Mouse (Mus musculus) midbrain, embryonic 15.5 days (tissue): ENCODE data around the gene Prkar1b. TPM values are rescaled to one million over a fixed set of nuclear protein-coding genes. Genes with fewer than 3 reads are reported as not detected.
A peak's percentile ranks its signal among the peaks of the same experiment; 100 is the strongest.

Experiments
- ATAC-seq: fragments of 200-750 bp; cut with Nextera tagmentation; replicated peaks from 2 replicates; pipeline ENCODE4 v1.8.0; 2017; ENCODE audit warnings: moderate TSS enrichment
- H3K27ac ChIP-seq: fragments of 300-500 bp; sonication (generic); 2 replicates; pipeline ENCODE4 v1.5.1; 2015; ENCODE audit warnings: mild to moderate bottlenecking, inconsistent platforms
- H3K27me3 ChIP-seq: fragments of 300-500 bp; sonication (generic); replicated peaks from 2 replicates; pipeline ENCODE4 v1.6.1; 2015; ENCODE audit warnings: inconsistent platforms
- H3K36me3 ChIP-seq: fragments of 300-500 bp; sonication (generic); replicated peaks from 2 replicates; pipeline ENCODE4 v1.6.1; 2015; ENCODE audit warnings: inconsistent platforms
- H3K4me1 ChIP-seq: fragments of 300-500 bp; sonication (generic); 2 replicates; pipeline ENCODE4 v1.6.1; 2015; ENCODE audit warnings: inconsistent platforms
- H3K4me2 ChIP-seq: fragments of 300-500 bp; sonication (generic); 2 replicates; pipeline ENCODE4 v1.6.1; 2015; ENCODE audit warnings: inconsistent platforms, mild to moderate bottlenecking, moderate library complexity
- H3K4me3 ChIP-seq: fragments of 300-500 bp; sonication (generic); 2 replicates; pipeline ENCODE4 v1.5.1; 2015; ENCODE audit warnings: mild to moderate bottlenecking, inconsistent platforms
- H3K9ac ChIP-seq: fragments of 300-500 bp; sonication (generic); 2 replicates; pipeline ENCODE4 v1.6.1; 2015; ENCODE audit warnings: mild to moderate bottlenecking, inconsistent platforms
- H3K9me3 ChIP-seq: fragments of 300-500 bp; sonication (generic); 2 replicates; pipeline ENCODE4 v1.6.1; 2016; ENCODE audit warnings: inconsistent platforms
- WGBS: fragments of 180-500 bp; shearing (Covaris S2); methylation state at CpG from one replicate; pipeline ENCODE4 v1.1.7; 2015; ENCODE audit warnings: mixed read lengths; 5-methylcytosine and 5-hydroxymethylcytosine counted together
- polyA plus RNA-seq: library from polyadenylated mRNA; unstranded; fragments of >200 nt; fragmentation: Nextera tagmentation; extraction: Ambion mirVana; gene quantifications from 2 replicates; pipeline ENCODE4 v1.2.1, GENCODE M21; 2015

Prkar1b gene
- polyA plus RNA-seq, 1 experiment from 2014 or later: 316 TPM

GRCm38 (mm10) chr5:139171929-139172328 is 22.1 kb upstream of the Prkar1b start:
- H3K9ac ChIP-seq: no peak overlapping the region
- H3K9me3 ChIP-seq: no peaks in the 10 kb centered on the region
- peaks cover 17% of the 10 kb centered on the region for H3K4me1 ChIP-seq
- H3K27ac ChIP-seq: no peak overlapping the region
- H3K27me3 ChIP-seq: no peaks in the 10 kb centered on the region
- no peak overlapping the region for H3K4me2 ChIP-seq
- H3K36me3 ChIP-seq: peaks cover 23% of the 10 kb centered on the region
- 94% methylated on average over 4 of the region's 4 CpGs for WGBS
- no peak for ATAC-seq
- no peak overlapping the region for H3K4me3 ChIP-seq

- H3K9ac ChIP-seq: no peak overlapping the region
- H3K4me2 ChIP-seq: no peak overlapping the region
- ATAC-seq: no peak
- no peak overlapping the region for H3K27ac ChIP-seq
- no peaks in the 10 kb centered on the region for H3K9me3 ChIP-seq
- H3K4me3 ChIP-seq: no peak overlapping the region
- 85% methylated on average over 1 of the region's 1 CpGs for WGBS
- H3K4me1 ChIP-seq: no peaks in the 10 kb centered on the region
- no peaks in the 10 kb centered on the region for H3K27me3 ChIP-seq
- peaks cover 37% of the 10 kb centered on the region for H3K36me3 ChIP-seq
Observed at GRCm38 (mm10) chr5:139167548-139167947, 17.7 kb upstream of the Prkar1b start.

DNA sequence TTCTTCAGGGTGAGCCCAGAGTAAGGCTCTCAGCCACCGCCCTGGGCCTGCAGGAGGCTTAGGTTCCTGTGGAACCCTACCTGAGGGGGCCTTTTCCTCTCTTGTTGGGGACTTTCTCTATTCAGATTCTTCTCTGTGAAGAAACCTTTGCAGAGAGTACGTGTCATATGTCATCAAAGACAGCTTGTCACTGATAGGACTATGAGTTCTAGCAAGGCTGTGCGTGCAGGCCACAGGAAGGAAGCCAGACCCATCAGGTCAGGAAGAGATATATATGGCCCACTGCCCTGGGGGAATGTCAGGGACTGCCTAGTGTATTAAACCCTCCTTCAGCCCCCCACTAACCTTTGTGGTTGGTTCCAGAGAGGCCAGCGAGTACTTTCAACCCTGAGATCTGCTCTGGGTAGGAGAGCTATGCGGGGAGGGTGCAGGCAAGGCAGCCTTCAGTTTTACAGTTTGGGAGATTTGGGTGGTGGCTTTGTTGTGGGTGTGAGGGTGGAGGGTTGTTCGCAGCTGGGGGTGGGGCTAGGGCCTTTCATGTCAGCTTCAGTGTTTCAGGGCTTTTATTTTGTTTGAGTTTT is 17.1 kb upstream of the Prkar1b start:
- H3K4me1 ChIP-seq: no peaks in the 10 kb centered on the region
- H3K4me3 ChIP-seq: no peak overlapping the region
- H3K9ac ChIP-seq: no peak overlapping the region
- no peak overlapping the region for H3K27ac ChIP-seq
- H3K4me2 ChIP-seq: no peak overlapping the region
- WGBS: 94% methylated on average over 6 of the region's 6 CpGs
- no peak for ATAC-seq
- no peaks in the 10 kb centered on the region for H3K9me3 ChIP-seq
- peaks cover 36% of the 10 kb centered on the region for H3K36me3 ChIP-seq
- H3K27me3 ChIP-seq: no peaks in the 10 kb centered on the region

- H3K4me3 ChIP-seq: no peak overlapping the region
- H3K36me3 ChIP-seq: peaks cover 31% of the 10 kb centered on the region
- H3K27ac ChIP-seq: no peak overlapping the region
- H3K4me2 ChIP-seq: no peak overlapping the region
- no peaks in the 10 kb centered on the region for H3K27me3 ChIP-seq
- no peaks in the 10 kb centered on the region for H3K4me1 ChIP-seq
- no peak overlapping the region for H3K9ac ChIP-seq
- H3K9me3 ChIP-seq: no peaks in the 10 kb centered on the region
- WGBS: 93% methylated on average over 10 of the region's 10 CpGs
- no peak for ATAC-seq
Observed at GRCm38 (mm10) chr5:139161632-139162031, 11.8 kb upstream of the Prkar1b start.

GRCm38 (mm10) chr5:139160899-139161298 is 11.1 kb upstream of the Prkar1b start:
- Histone ChIP-seq H3K27me3 (no peaks in the 10 kb centered on the region), H3K4me2 (no peak overlapping the region), H3K9ac (no peak overlapping the region), H3K27ac (no peak overlapping the region), H3K9me3 (no peaks in the 10 kb centered on the region), H3K4me1 (no peaks in the 10 kb centered on the region), H3K4me3 (no peak overlapping the region), H3K36me3 (peaks cover 37% of the 10 kb centered on the region)
- ATAC-seq: no peak
- 88% methylated on average over 8 of the region's 8 CpGs for WGBS

GRCm38 (mm10) chr5:139150603-139151031 is 816 bp upstream of the Prkar1b start:
- H3K4me3 ChIP-seq: peak overlapping the region; percentile 76
- WGBS: under 1% methylated on average over 45 of the region's 45 CpGs
- peaks cover 13% of the 10 kb centered on the region; the same call in 1 of the 2 replicates for H3K36me3 ChIP-seq
- H3K27ac ChIP-seq: peak overlapping the region; percentile 82
- ATAC-seq: peak; percentile 46
- peaks cover 20% of the 10 kb centered on the region for H3K4me1 ChIP-seq
- H3K4me2 ChIP-seq: peak overlapping the region; percentile 95
- H3K9ac ChIP-seq: peak overlapping the region; percentile 46
- no peaks in the 10 kb centered on the region for H3K27me3 ChIP-seq
- no peaks in the 10 kb centered on the region for H3K9me3 ChIP-seq

DNA sequence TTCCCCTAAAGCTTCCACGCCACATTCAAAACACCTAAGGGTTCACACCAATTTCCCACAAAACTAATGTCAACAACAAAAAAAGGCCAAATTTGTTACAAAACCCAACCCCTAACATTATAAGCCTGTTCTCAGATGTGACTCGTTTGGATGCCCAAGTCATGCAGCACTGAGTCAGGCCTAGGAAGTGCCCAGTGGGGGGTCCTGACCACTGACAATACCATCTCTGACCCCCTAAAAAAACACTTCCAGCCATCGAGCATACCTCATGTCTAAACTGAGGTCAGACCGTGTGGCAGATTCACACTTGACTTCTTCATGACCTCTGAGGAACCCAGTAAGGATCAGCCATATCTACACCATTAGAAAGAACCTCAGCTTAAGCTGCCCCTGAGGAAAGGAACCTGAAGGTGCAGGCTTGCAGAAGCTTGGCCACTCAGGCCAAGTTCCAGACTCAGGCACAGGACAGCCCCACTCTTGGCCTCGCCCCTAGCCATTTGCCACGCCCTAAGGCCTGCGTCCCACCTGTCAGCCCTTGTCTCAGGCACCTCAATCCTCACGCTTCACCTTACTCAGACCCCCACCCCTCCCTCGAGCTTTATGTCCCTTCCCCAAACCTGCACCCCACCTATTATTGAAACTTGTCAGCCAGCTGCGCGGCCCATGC is 662 bp downstream of the Prkar1b start:
- Histone ChIP-seq H3K36me3 (peaks cover 10% of the 10 kb centered on the region; the same call in 1 of the 2 replicates), H3K9ac (peak overlapping the region; percentile 46), H3K4me1 (peaks cover 20% of the 10 kb centered on the region), H3K4me3 (peak overlapping the region; percentile 76), H3K27me3 (no peaks in the 10 kb centered on the region), H3K9me3 (no peaks in the 10 kb centered on the region), H3K4me2 (peak overlapping the region; percentile 95), H3K27ac (peak overlapping the region; percentile 82)
- whole genome bisulfite sequencing: 26% methylated on average over 11 of the region's 11 CpGs
- ATAC-seq: peak; percentile 51

GRCm38 (mm10) chr5:139147178-139148078 is 2.4 kb downstream of the Prkar1b start:
- no peak overlapping the region for H3K9ac ChIP-seq
- no peak overlapping the region for H3K4me3 ChIP-seq
- 85% methylated on average over 14 of the region's 14 CpGs for WGBS
- no peak overlapping the region for H3K4me2 ChIP-seq
- no peak overlapping the region for H3K27ac ChIP-seq
- H3K4me1 ChIP-seq: peaks cover 20% of the 10 kb centered on the region
- ATAC-seq: no peak
- no peaks in the 10 kb centered on the region for H3K9me3 ChIP-seq
- no peaks in the 10 kb centered on the region for H3K27me3 ChIP-seq
- H3K36me3 ChIP-seq: no peaks in the 10 kb centered on the region

DNA sequence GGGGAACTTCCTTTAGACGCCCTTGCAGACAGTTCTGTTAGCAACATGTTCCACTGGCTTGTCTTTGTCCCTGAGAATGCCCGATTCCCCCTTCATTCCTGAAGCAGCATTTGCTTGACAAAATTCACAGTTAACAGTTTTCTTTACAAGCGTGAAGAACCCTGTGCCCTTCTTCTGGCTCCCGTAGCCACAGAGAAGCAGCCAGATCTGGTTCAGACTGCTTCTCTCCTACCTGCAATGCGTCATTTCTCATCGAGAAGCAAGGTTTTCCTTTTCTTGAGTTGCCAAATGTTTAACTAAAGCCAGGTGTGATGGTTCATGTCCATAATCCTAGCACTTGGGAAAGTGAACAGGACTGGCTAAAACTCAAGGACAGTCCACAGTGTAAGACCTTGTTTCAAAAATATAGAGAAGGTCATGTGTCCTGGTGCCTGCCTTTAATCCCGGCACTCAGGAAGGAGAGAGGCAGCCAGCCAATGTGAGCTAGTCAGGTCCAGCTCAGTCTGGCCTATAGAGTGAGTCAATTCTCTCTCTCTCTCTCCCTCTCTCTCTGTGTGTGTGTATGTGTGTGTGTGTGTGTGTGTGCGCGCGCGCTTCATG is 3.2 kb downstream of the Prkar1b start:
- WGBS: 90% methylated on average over 11 of the region's 11 CpGs
- Histone ChIP-seq H3K27ac (no peak overlapping the region), H3K4me2 (no peak overlapping the region), H3K36me3 (no peaks in the 10 kb centered on the region), H3K9ac (no peak overlapping the region), H3K9me3 (no peaks in the 10 kb centered on the region), H3K4me1 (peaks cover 14% of the 10 kb centered on the region), H3K4me3 (no peak overlapping the region), H3K27me3 (no peaks in the 10 kb centered on the region)
- ATAC-seq: no peak

DNA sequence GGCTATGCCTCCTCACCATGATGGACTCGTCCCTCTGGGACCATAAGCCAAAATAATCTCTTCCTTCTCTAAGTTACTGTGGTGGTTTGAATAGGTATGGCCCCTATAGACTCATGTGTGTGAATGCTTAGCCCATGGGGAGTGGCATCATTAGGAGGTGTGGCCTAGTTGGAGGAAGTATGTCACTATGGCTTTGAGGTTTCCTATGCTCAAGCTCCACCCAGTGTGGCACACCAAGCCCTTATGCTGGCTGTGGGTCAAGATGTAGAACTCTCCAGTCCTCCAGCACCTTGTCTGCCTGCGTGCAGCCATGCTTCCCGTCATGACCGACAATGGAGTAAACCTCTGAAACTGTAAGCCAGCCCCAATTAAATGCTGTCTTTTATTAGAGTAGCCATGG is 4.1 kb downstream of the Prkar1b start:
- Histone ChIP-seq H3K4me3 (no peak overlapping the region), H3K4me2 (no peak overlapping the region), H3K27me3 (no peaks in the 10 kb centered on the region), H3K27ac (no peak overlapping the region), H3K4me1 (peaks cover 6% of the 10 kb centered on the region), H3K9ac (no peak overlapping the region), H3K9me3 (no peaks in the 10 kb centered on the region), H3K36me3 (no peaks in the 10 kb centered on the region)
- 89% methylated on average over 4 of the region's 4 CpGs for WGBS
- ATAC-seq: no peak

DNA sequence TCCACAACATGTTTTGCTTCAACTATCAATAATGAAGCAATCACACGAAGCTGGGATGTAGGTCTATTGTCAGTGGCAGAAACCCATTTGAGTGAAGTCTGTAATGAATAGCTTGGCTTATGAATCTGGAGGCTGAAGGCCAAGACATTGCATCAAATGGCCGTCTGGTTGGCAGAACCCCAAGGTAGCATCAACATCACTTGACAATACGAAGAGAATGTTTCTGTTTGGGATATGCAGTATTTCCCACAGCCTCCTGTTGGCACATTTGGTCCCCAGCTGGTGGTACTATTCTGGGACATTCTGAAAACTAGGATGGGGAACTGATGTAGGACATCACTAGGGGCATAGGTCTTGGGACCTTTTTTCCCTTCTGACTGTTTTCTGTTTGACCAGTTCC is 5.9 kb downstream of the Prkar1b start:
- 88% methylated on average over 3 of the region's 3 CpGs for WGBS
- no peaks in the 10 kb centered on the region for H3K9me3 ChIP-seq
- ATAC-seq: no peak

DNA sequence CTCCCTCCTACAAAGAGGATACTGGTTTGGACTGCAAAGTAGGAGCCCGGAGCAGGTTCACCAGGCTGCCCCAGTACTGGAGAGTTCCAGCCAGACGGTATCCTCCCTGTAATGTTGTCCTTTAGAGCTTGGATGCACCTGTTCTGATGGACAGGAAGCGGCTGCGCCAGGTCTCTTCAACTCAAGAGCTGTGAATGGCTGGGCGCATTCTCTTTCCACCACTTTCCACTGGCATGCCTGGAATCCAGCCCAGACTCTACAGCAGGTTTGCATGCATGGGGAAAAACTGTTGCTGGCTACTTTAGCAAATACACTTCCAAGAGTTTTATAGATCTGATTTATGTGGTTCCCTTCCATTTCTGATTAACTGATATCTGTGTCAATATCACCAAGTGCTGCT is 8.5 kb downstream of the Prkar1b start:
- H3K9me3 ChIP-seq: no peaks in the 10 kb centered on the region
- no peak overlapping the region for H3K4me3 ChIP-seq
- ATAC-seq: no peak
- H3K4me2 ChIP-seq: no peak overlapping the region
- H3K4me1 ChIP-seq: no peaks in the 10 kb centered on the region
- H3K27ac ChIP-seq: no peak overlapping the region
- no peaks in the 10 kb centered on the region for H3K36me3 ChIP-seq
- no peaks in the 10 kb centered on the region for H3K27me3 ChIP-seq
- H3K9ac ChIP-seq: no peak overlapping the region
- 73% methylated on average over 5 of the region's 5 CpGs for WGBS

More for the DNA sequence above, 5.9 kb downstream of the Prkar1b start:
- Histone ChIP-seq H3K27me3 (no peaks in the 10 kb centered on the region), H3K4me2 (no peak overlapping the region), H3K4me3 (no peak overlapping the region), H3K9ac (no peak overlapping the region), H3K4me1 (no peaks in the 10 kb centered on the region), H3K27ac (no peak overlapping the region), H3K36me3 (no peaks in the 10 kb centered on the region)
